Mouse (Mus musculus) heart, adult 2 months (tissue): ENCODE data around the gene Mkln1.

Source experiments
- CTCF ChIP-seq: fragments of 200-600 bp; IDR thresholded peaks from 2 replicates; pipeline ENCODE4 v1.8.1; 2022; ENCODE audit warnings: antibody characterized with exemption, mild to moderate bottlenecking, moderate library complexity
- EP300 ChIP-seq: fragments of 200-500 bp; IDR thresholded peaks from 2 replicates; pipeline ENCODE4 v1.6.1; 2011; ENCODE audit warnings: low read depth, low read length, control low read depth; ENCODE audit not compliant: insufficient read depth
- POLR2A ChIP-seq: fragments of 200-500 bp; IDR thresholded peaks from 2 replicates; pipeline ENCODE4 v1.6.1; 2011; ENCODE audit warnings: mild to moderate bottlenecking, low read depth, low read length, control low read depth; ENCODE audit not compliant: insufficient read depth

GRCm38 (mm10) chr6:31425428-31425827, 26.9 kb downstream of the Mkln1 start:
- no peak for TF ChIP-seq CTCF
- no peak for TF ChIP-seq EP300
- TF ChIP-seq POLR2A, result no peak
